Mouse (Mus musculus) C2C12 (cell line): Measurements from ENCODE around the gene Tgm1.

Experiments used
- CEBPB ChIP-seq: IDR thresholded peaks from one replicate; pipeline ENCODE4 v1.6.1; 2011; ENCODE audit warnings: low read depth, mild to moderate bottlenecking, control low read depth, moderate library complexity
- CTCF ChIP-seq: IDR thresholded peaks from one replicate; pipeline ENCODE4 v1.5.1; 2011; ENCODE audit not compliant: control insufficient read depth, insufficient read depth, insufficient read length
- FOSL1 ChIP-seq: IDR thresholded peaks from one replicate; pipeline ENCODE4 v1.8.0; 2011; ENCODE audit warnings: mild to moderate bottlenecking, low read length; ENCODE audit not compliant: poor library complexity, insufficient read depth, severe bottlenecking
- MYOD1 ChIP-seq: IDR thresholded peaks from one replicate; pipeline ENCODE4 v1.6.1; 2011; ENCODE audit warnings: low read depth; ENCODE audit not compliant: control insufficient read depth, insufficient read length
- MYOG ChIP-seq: IDR thresholded peaks from one replicate; pipeline ENCODE4 v1.6.1; 2011; ENCODE audit not compliant: control insufficient read depth, insufficient read length; ENCODE audit errors: extremely low read depth
- USF1 ChIP-seq: IDR thresholded peaks from one replicate; pipeline ENCODE4 v1.6.1; 2011; ENCODE audit warnings: low read depth, mild to moderate bottlenecking, control low read depth, moderate library complexity

DNA sequence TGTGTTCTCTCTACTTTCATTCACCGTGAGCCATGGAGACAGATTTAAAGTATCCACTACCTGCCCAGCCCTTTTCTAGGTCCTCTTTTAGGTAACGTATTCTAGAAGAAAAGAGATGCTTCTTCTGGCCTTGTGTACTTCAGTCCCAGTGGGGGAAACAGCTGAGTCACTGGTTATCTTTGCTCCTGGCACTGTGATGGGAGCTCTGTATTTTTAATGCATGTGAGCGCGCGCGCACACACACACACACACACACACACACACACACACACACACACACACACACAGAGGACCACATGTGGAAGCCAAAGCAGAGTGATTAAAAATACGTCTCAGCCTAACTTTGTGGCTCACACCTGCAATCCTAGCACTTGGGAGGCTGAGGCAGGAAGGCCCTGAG is 9.7 kb upstream of the Tgm1 start:
- no peak for TF ChIP-seq CTCF
- TF ChIP-seq MYOG = no peak
- TF ChIP-seq USF1 = no peak
- TF ChIP-seq MYOD1 = no peak
- no peak for TF ChIP-seq CEBPB
- no peak for TF ChIP-seq FOSL1
